Mouse (Mus musculus) cortical plate, adult 2 months (tissue): ENCODE data around the gene Pgm5.

Source experiments
- CTCF ChIP-seq: fragments of 200-500 bp; IDR thresholded peaks from 2 replicates; pipeline ENCODE4 v1.5.1; 2011; ENCODE audit warnings: mild to moderate bottlenecking, control low read depth, low read length; ENCODE audit not compliant: insufficient read depth; ENCODE audit errors: extremely low read depth
- POLR2A ChIP-seq: fragments of 200-500 bp; IDR thresholded peaks from 2 replicates; pipeline ENCODE4 v1.6.1; 2011; ENCODE audit warnings: mild to moderate bottlenecking, low read length, control low read depth; ENCODE audit not compliant: insufficient read depth; ENCODE audit errors: extremely low read depth

GRCm38 (mm10) chr19:24756627-24757026 lies 105.0 kb downstream of the Pgm5 start:
- TF ChIP-seq CTCF: no peak
- no peak for TF ChIP-seq POLR2A
